Mouse (Mus musculus) neural tube, embryonic 14.5 days (tissue): Measurements from ENCODE around the gene Tmem189. TPM values are rescaled to one million over a fixed set of nuclear protein-coding genes. Genes with fewer than 3 reads are reported as not detected.
A peak's percentile ranks its signal among the peaks of the same experiment; 100 is the strongest.

Source experiments
- ATAC-seq: fragments of 200-750 bp; cut with Nextera tagmentation; 2 replicates; pipeline ENCODE4 v1.8.0; 2017; ENCODE audit warnings: low read depth, mild to moderate bottlenecking, moderate TSS enrichment, moderate library complexity
- H3K27ac ChIP-seq: fragments of 300-500 bp; sonication (generic); 2 replicates; pipeline ENCODE4 v1.5.1; 2014; ENCODE audit warnings: low read depth, mild to moderate bottlenecking, control low read depth, low read length, moderate library complexity, mixed read lengths
- H3K27me3 ChIP-seq: fragments of 300-500 bp; sonication (generic); 2 replicates; pipeline ENCODE4 v1.6.1; 2014; ENCODE audit warnings: low read length; ENCODE audit not compliant: control insufficient read depth, insufficient read depth
- H3K36me3 ChIP-seq: fragments of 300-500 bp; sonication (generic); 2 replicates; pipeline ENCODE4 v1.6.1; 2014; ENCODE audit warnings: low read length, mixed read lengths; ENCODE audit not compliant: control insufficient read depth, insufficient read depth
- H3K4me1 ChIP-seq: fragments of 300-500 bp; sonication (generic); 2 replicates; pipeline ENCODE4 v1.6.1; 2014; ENCODE audit warnings: low read length; ENCODE audit not compliant: control insufficient read depth, insufficient read depth
- H3K4me2 ChIP-seq: fragments of 300-500 bp; sonication (generic); 2 replicates; pipeline ENCODE4 v1.6.1; 2014; ENCODE audit warnings: mild to moderate bottlenecking, low read depth, low read length, control low read depth
- H3K4me3 ChIP-seq: fragments of 300-500 bp; sonication (generic); 2 replicates; pipeline ENCODE4 v1.5.1; 2014; ENCODE audit warnings: low read depth, low read length, control low read depth, mixed read lengths
- H3K9ac ChIP-seq: fragments of 300-500 bp; sonication (generic); replicated peaks from 2 replicates; pipeline ENCODE4 v1.6.1; 2014; ENCODE audit warnings: low read depth, mild to moderate bottlenecking, control low read depth, low read length, mixed read lengths
- H3K9me3 ChIP-seq: fragments of 300-500 bp; sonication (generic); 2 replicates; pipeline ENCODE4 v1.6.1; 2016; ENCODE audit warnings: low read length; ENCODE audit not compliant: control insufficient read depth
- WGBS: fragments of 180-500 bp; shearing (Covaris S2); extraction: QIAGEN DNeasy Blood & Tissue Kit; methylation state at CpG from one replicate; pipeline ENCODE4 v1.1.7; 2014; 5-methylcytosine and 5-hydroxymethylcytosine counted together
- polyA plus RNA-seq: library from polyadenylated mRNA; unstranded; fragments of >200 nt; fragmentation: Nextera tagmentation; extraction: Ambion mirVana; gene quantifications from 2 replicates; pipeline ENCODE4 v1.2.1, GENCODE M21; 2014

The Tmem189 gene
- polyA plus RNA-seq, 1 experiment from 2014 or later, result 35.1 TPM

- ATAC-seq, result no peak
- Histone ChIP-seq H3K36me3 (no peaks in the 10 kb centered on the region), H3K9ac (no peak overlapping the region), H3K27me3 (no peaks in the 10 kb centered on the region), H3K4me3 (no peak overlapping the region), H3K4me1 (peaks cover 30% of the 10 kb centered on the region), H3K9me3 (no peaks in the 10 kb centered on the region), H3K4me2 (peak overlapping the region; percentile 8; the same call in 1 of the 2 replicates), H3K27ac (no peak overlapping the region)
- WGBS, result 64% methylated on average over 4 of the region's 4 CpGs
Measured at GRCm38 (mm10) chr2:167628872-167629271, 60.8 kb downstream of the Tmem189 start.

DNA sequence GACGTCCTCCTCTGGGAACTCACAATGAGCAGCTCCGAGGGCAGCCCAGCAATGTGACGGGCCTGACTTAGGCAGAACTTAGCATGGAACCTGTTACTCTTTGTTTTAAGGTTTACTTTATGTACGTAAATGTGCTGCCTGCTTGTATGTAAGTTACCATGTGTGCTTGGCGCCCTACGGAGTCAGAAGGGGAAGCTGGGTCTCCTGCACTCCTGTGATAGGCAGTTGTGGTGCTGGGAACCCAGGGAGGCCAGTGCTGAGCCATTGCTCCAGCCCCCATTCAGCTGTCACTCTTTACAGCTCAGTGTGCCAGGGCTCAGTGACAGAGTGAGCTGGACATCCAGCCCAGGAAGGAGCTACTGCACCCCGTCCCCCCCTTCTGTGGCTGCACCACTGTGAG, 62.6 kb downstream of the Tmem189 start:
- Histone ChIP-seq H3K4me3 (no peak overlapping the region), H3K36me3 (no peaks in the 10 kb centered on the region), H3K9me3 (no peaks in the 10 kb centered on the region), H3K9ac (no peak overlapping the region), H3K27me3 (no peaks in the 10 kb centered on the region), H3K4me1 (peaks cover 23% of the 10 kb centered on the region), H3K27ac (no peak overlapping the region), H3K4me2 (no peak overlapping the region)
- no peak for ATAC-seq
- 87% methylated on average over 7 of the region's 7 CpGs for WGBS

DNA sequence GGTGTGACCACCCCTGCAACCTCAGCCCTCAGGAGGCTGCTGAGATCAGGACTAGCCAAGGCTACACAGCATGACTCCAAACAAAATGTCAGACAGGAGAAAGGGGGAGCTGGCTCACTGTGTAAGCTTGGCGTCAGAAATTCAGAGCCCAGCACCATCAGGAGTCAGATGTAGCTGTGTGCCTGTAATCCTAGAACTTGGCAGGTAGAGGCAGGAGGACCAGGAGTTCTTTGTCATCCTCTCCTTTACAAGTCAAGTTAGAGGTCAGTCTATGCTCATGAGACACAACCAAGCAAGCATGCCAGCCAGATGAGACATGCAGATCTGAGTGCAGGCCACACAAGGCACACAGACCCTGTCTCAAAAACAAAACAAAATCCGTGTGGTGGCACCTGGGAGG, 64.0 kb downstream of the Tmem189 start:
- WGBS, result 57% methylated on average over 2 of the region's 2 CpGs
- no peak overlapping the region for H3K4me3 ChIP-seq

GRCm38 (mm10) chr2:167624368-167625075, 65.1 kb downstream of the Tmem189 start:
- Histone ChIP-seq H3K4me1 (0 out of 2 replicates have a peak, but pooled peaks cover 9% of the 10 kb centered on the region), H3K27me3 (no peaks in the 10 kb centered on the region), H3K36me3 (no peaks in the 10 kb centered on the region), H3K4me3 (no peak overlapping the region), H3K27ac (no peak overlapping the region), H3K9ac (no peak overlapping the region), H3K4me2 (no peak overlapping the region), H3K9me3 (no peaks in the 10 kb centered on the region)
- no peak for ATAC-seq
- WGBS, result 94% methylated on average over 5 of the region's 6 CpGs

More for the DNA sequence above, 64.0 kb downstream of the Tmem189 start:
- no peak overlapping the region for H3K9ac ChIP-seq
- H3K27me3 ChIP-seq, result no peaks in the 10 kb centered on the region
- H3K36me3 ChIP-seq, result no peaks in the 10 kb centered on the region
- no peak for ATAC-seq
- no peak overlapping the region for H3K4me2 ChIP-seq
- H3K27ac ChIP-seq, result no peak overlapping the region; the same call in 1 of the 2 replicates
- no peaks in the 10 kb centered on the region for H3K9me3 ChIP-seq
- peaks cover 19% of the 10 kb centered on the region for H3K4me1 ChIP-seq

DNA sequence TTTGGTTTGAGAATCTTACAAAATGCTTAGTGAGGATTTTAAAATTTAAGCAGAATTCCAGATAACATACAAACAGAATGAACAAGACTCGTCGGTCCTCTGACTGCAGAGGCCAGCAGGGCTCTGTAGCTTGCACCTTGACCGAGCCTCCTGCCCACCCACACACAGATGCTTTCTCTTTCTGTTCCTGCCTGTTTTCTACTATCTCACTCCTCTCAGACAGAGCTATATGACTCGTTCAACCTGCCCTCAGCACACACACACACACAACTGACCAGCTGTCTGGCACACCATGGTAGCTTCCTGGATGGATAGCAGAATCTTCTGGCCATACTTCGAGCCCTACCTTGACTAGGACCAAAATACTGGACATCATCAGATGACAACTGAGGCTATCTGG, 66.7 kb downstream of the Tmem189 start:
- Histone ChIP-seq H3K36me3 (no peaks in the 10 kb centered on the region), H3K4me3 (no peak overlapping the region), H3K9ac (no peak overlapping the region), H3K9me3 (no peaks in the 10 kb centered on the region), H3K27me3 (no peaks in the 10 kb centered on the region), H3K4me2 (no peak overlapping the region), H3K4me1 (no peaks in the 10 kb centered on the region), H3K27ac (no peak overlapping the region)
- 83% methylated on average over 5 of the region's 5 CpGs for WGBS
- ATAC-seq, result no peak

DNA sequence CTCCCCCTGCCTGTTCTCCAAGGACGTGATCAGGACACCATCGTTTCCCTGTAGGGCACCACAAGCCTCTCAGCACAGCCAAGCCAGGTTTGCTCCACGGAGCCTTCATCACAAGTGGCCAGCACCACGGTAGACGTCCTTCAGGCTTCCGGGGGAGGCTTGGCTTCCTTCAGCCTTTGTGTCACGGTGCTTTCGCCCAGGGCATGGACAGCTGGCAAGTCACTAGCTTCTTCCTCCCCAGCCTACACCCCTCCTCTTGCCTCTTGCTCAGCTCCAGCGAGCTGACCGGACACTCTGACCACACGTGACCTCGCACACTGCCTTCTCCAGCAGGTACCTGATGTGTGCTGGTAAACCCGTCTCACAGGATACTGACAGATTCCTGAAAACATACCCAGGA, 67.3 kb downstream of the Tmem189 start:
- no peak overlapping the region for H3K4me2 ChIP-seq
- H3K36me3 ChIP-seq, result peaks cover 2% of the 10 kb centered on the region; the same call in 1 of the 2 replicates
- H3K4me3 ChIP-seq, result no peak overlapping the region
- ATAC-seq, result no peak
- no peaks in the 10 kb centered on the region for H3K27me3 ChIP-seq
- H3K27ac ChIP-seq, result no peak overlapping the region
- H3K9ac ChIP-seq, result no peak overlapping the region
- 87% methylated on average over 13 of the region's 13 CpGs for WGBS
- H3K4me1 ChIP-seq, result no peaks in the 10 kb centered on the region
- no peaks in the 10 kb centered on the region for H3K9me3 ChIP-seq

- Histone ChIP-seq H3K27me3 (no peaks in the 10 kb centered on the region), H3K4me2 (no peak overlapping the region), H3K4me1 (no peaks in the 10 kb centered on the region), H3K4me3 (no peak overlapping the region), H3K36me3 (peaks cover 10% of the 10 kb centered on the region; the same call in 1 of the 2 replicates), H3K9me3 (no peaks in the 10 kb centered on the region), H3K9ac (no peak overlapping the region), H3K27ac (no peak overlapping the region)
- WGBS, result 91% methylated on average over 9 of the region's 9 CpGs
- ATAC-seq, result no peak
Measured at GRCm38 (mm10) chr2:167621255-167622087, 68.2 kb downstream of the Tmem189 start.

DNA sequence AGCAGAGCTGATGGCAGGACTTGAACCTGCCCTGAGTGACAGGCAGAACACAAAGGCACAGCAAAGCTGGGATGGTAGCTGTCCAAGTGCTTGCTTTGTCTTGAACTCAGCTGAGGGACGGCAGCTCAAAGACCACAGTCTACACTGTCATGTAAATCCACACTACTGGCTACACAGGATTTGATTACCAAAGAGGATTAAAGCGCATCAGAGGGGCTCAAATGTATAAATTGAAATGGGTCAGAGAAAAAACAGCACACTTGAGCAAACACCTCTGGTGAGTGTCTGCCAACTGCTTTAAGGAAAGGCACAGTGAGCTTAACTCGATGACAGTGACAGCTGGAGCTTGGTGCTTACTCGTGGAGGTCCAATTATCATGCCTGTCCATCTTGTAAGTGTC, 72.2 kb downstream of the Tmem189 start:
- Histone ChIP-seq H3K9ac (no peak overlapping the region), H3K4me2 (no peak overlapping the region), H3K27me3 (no peaks in the 10 kb centered on the region), H3K36me3 (peaks cover 30% of the 10 kb centered on the region), H3K4me3 (no peak overlapping the region), H3K9me3 (no peaks in the 10 kb centered on the region), H3K4me1 (no peaks in the 10 kb centered on the region), H3K27ac (no peak overlapping the region)
- WGBS, result 70% methylated on average over 4 of the region's 4 CpGs
- no peak for ATAC-seq

DNA sequence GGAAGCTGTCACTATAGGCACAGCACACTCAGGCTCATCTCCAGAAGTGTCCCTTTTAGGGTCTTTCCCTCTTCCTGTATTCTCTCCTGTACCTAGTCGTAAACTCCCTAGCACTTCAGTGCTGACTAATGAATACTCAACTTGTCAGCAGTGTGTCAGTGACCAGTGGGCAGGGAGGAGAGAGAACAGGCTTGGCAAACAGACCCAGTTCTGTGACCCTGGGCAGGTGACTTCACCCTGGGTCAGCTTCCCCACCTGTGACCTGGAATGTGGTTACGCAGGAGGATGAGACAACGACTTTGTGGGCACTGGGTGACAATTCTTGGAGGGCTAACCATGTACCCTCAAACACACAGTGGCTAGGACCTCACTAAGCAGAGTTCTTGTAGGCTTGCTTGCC, 72.6 kb downstream of the Tmem189 start:
- H3K4me1 ChIP-seq, result no peaks in the 10 kb centered on the region
- H3K4me3 ChIP-seq, result no peak overlapping the region
- no peaks in the 10 kb centered on the region for H3K9me3 ChIP-seq
- no peak overlapping the region for H3K27ac ChIP-seq
- no peak overlapping the region for H3K9ac ChIP-seq
- H3K27me3 ChIP-seq, result no peaks in the 10 kb centered on the region
- WGBS, result 94% methylated on average over 3 of the region's 3 CpGs
- H3K36me3 ChIP-seq, result peaks cover 32% of the 10 kb centered on the region
- no peak for ATAC-seq
- no peak overlapping the region for H3K4me2 ChIP-seq
